In genomic region chr17:34384699-34385098, GRCm38 (mm10) we compare ENCODE assay signal across 30 mouse cellular contexts. TPM values are rescaled to one million over a fixed set of nuclear protein-coding genes. Genes with fewer than 3 reads are reported as not detected.
DNase-seq lines count a peak whose midpoint lies in the region; ATAC-seq lines count a peak whose summit lies in the region.
"Had no signal": no experiment of that assay in that cellular context is flagged by ENCODE, and none has a peak within 500 bp of the region (broad histone marks: within the 10 kb centered on the region; RNA-seq: fewer than 3 reads in every experiment).

No protein-coding gene starts in this region.

- 56% methylated on average over 3 of the region's 3 CpGs for WGBS in kidney, embryonic 15.5 days
- 67% methylated on average over 3 of the region's 3 CpGs for WGBS in kidney, embryonic 14.5 days

- H3K4me3 ChIP-seq in kidney, embryonic 15.5 days (replicated peaks) = no peak overlapping the region
- H3K4me3 ChIP-seq in kidney, embryonic 14.5 days (ENCODE audit: low read length) = no peak overlapping the region
- H3K4me3 ChIP-seq: embryonic facial prominence, embryonic 10.5 days; embryonic facial prominence, embryonic 12.5 days; forebrain, embryonic 13.5 days; forebrain, embryonic 15.5 days had no signal

- no peak overlapping the region for H3K9ac ChIP-seq in kidney, embryonic 15.5 days
- no peak overlapping the region for H3K9ac ChIP-seq in kidney, embryonic 14.5 days (ENCODE audit: low read depth, low read length)
- H3K9ac ChIP-seq: embryonic facial prominence, embryonic 12.5 days; forebrain, embryonic 13.5 days; forebrain, embryonic 15.5 days had no signal

- H3K36me3 ChIP-seq in kidney, embryonic 15.5 days = no peaks in the 10 kb centered on the region
- H3K36me3 ChIP-seq in kidney, embryonic 14.5 days (ENCODE audit: control insufficient read depth, insufficient read depth, low read length) = no peaks in the 10 kb centered on the region
- H3K36me3 ChIP-seq: embryonic facial prominence, embryonic 10.5 days; embryonic facial prominence, embryonic 12.5 days; forebrain, embryonic 15.5 days; G1E had no signal

- H3K4me2 ChIP-seq in kidney, embryonic 15.5 days = no peak overlapping the region
- no peak overlapping the region for H3K4me2 ChIP-seq in kidney, embryonic 14.5 days (replicated peaks; ENCODE audit: low read depth, low read length)
- H3K4me2 ChIP-seq: embryonic facial prominence, embryonic 12.5 days; forebrain, embryonic 13.5 days; forebrain, embryonic 15.5 days had no signal

- H3K27ac ChIP-seq in kidney, embryonic 15.5 days = no peak overlapping the region
- no peak overlapping the region for H3K27ac ChIP-seq in kidney, embryonic 14.5 days (ENCODE audit: low read depth, low read length)
- H3K27ac ChIP-seq: embryonic facial prominence, embryonic 10.5 days; embryonic facial prominence, embryonic 12.5 days; forebrain, embryonic 13.5 days; forebrain, embryonic 15.5 days had no signal

- H3K4me1 ChIP-seq in kidney, embryonic 15.5 days = no peaks in the 10 kb centered on the region
- H3K4me1 ChIP-seq in kidney, embryonic 14.5 days (ENCODE audit: control insufficient read depth, insufficient read depth, low read length) = no peaks in the 10 kb centered on the region
- H3K4me1 ChIP-seq: embryonic facial prominence, embryonic 10.5 days; embryonic facial prominence, embryonic 12.5 days; forebrain, embryonic 13.5 days; forebrain, embryonic 15.5 days had no signal

- no peaks in the 10 kb centered on the region for H3K27me3 ChIP-seq in kidney, embryonic 15.5 days
- no peaks in the 10 kb centered on the region for H3K27me3 ChIP-seq in kidney, embryonic 14.5 days (ENCODE audit: control insufficient read depth, insufficient read depth, low read length)
- H3K27me3 ChIP-seq: CH12.LX; embryonic facial prominence, embryonic 12.5 days; forebrain, embryonic 13.5 days; forebrain, embryonic 15.5 days had no signal

- peak; percentile 67 for ATAC-seq in frontal cortex, adult (ENCODE audit: low TSS enrichment)
- 0 out of 2 replicates have a peak, but pooled peaks have one; percentile 33 for ATAC-seq in kidney, embryonic 15.5 days (replicated peaks; ENCODE audit: low FRiP score)
- ATAC-seq in kidney, embryonic 14.5 days (ENCODE audit: low FRiP score, low TSS enrichment) = no peak
- ATAC-seq: activated CD4-positive, CD25-positive, alpha-beta regulatory T cell, adult 4 months; CD4-positive, CD25-positive, alpha-beta regulatory T cell, adult 4 months; forebrain, embryonic 13.5 days; forebrain, embryonic 15.5 days; Patski had no signal

- no peaks in the 10 kb centered on the region for H3K9me3 ChIP-seq in kidney, embryonic 15.5 days (replicated peaks)
- no peaks in the 10 kb centered on the region for H3K9me3 ChIP-seq in kidney, embryonic 14.5 days (ENCODE audit: control insufficient read depth, low read length)
- H3K9me3 ChIP-seq: embryonic facial prominence, embryonic 10.5 days; embryonic facial prominence, embryonic 12.5 days; forebrain, embryonic 13.5 days; forebrain, embryonic 15.5 days had no signal

- DNase-seq in frontal cortex, postnatal 36 days (ENCODE audit: low spot score in 2 of 2) = no peak
- peak; percentile 39 for DNase-seq in brain, adult 2 months (ENCODE audit: low read depth, low spot score)
- DNase-seq in testis, postnatal 10 days (ENCODE audit: low spot score) = peak; percentile 44
- no peak for DNase-seq in ovary, postnatal 10 days (ENCODE audit: low spot score)
- no peak for DNase-seq in cerebellum, adult 9-10 months
- DNase-seq: adrenal gland, adult 8-10 months; adrenal gland, postnatal 14 days; adrenal gland, postnatal 36 days; B cell, adult 2 months; cerebellum, adult 11 months; cerebellum, adult 18-20 months; cerebellum, adult 8-10 months; cerebellum, postnatal 10 days; cerebellum, postnatal 25 days had no signal

RNA-seq across cellular contexts. Expression of gene Btnl1, which starts 7.8 kb away (rescaled TPM):
- polyA plus RNA-seq in kidney, embryonic 15.5 days (2015; fragmentation: Nextera tagmentation; extraction: Ambion mirVana) = not detected in 2 replicates
- polyA plus RNA-seq in kidney, embryonic 14.5 days (2014; fragmentation: Nextera tagmentation; extraction: Ambion mirVana) = not detected in 2 replicates
- polyA plus RNA-seq: activated CD4-positive, CD25-positive, alpha-beta regulatory T cell, adult 4 months; brain, embryonic 14.5 days; CD4-positive, CD25-positive, alpha-beta regulatory T cell, adult 4 months; cortical plate, adult 2 months; embryonic facial prominence, embryonic 10.5 days; embryonic facial prominence, embryonic 12.5 days; embryonic facial prominence, embryonic 14.5 days; forebrain, embryonic 11.5 days; forebrain, embryonic 13.5 days; forebrain, embryonic 15.5 days; G1E; Patski had no signal

RNA-seq across cellular contexts. Expression of gene BC051142, which starts 13.9 kb away (rescaled TPM):
- 0.32 and 0.77 TPM in 2 replicates for polyA plus RNA-seq in kidney, embryonic 15.5 days (2015; fragmentation: Nextera tagmentation; extraction: Ambion mirVana)
- polyA plus RNA-seq in kidney, embryonic 14.5 days (2014; fragmentation: Nextera tagmentation; extraction: Ambion mirVana) = 0.74 and 1.9 TPM in 2 replicates
- polyA plus RNA-seq: G1E, Patski had no signal

RNA-seq across cellular contexts. Expression of gene Btnl2, which starts 30.1 kb away (rescaled TPM):
- polyA plus RNA-seq in kidney, embryonic 15.5 days (2015; fragmentation: Nextera tagmentation; extraction: Ambion mirVana) = 0.08 and 0.16 TPM in 2 replicates
- polyA plus RNA-seq in kidney, embryonic 14.5 days (2014; fragmentation: Nextera tagmentation; extraction: Ambion mirVana) = 0.14 TPM in 1 of 2 replicates, not detected in the other
- polyA plus RNA-seq: cortical plate, adult 2 months; embryonic facial prominence, embryonic 10.5 days; embryonic facial prominence, embryonic 12.5 days; embryonic facial prominence, embryonic 14.5 days; forebrain, embryonic 11.5 days; forebrain, embryonic 13.5 days; G1E; Patski had no signal

RNA-seq across cellular contexts. Expression of gene H2-Eb2, which starts 59.2 kb away (rescaled TPM):
- polyA plus RNA-seq in kidney, embryonic 15.5 days (2015; fragmentation: Nextera tagmentation; extraction: Ambion mirVana) = not detected in 2 replicates
- polyA plus RNA-seq in kidney, embryonic 14.5 days (2014; fragmentation: Nextera tagmentation; extraction: Ambion mirVana) = 0.09 TPM in 1 of 2 replicates, not detected in the other
- polyA plus RNA-seq: cortical plate, adult 2 months; embryonic facial prominence, embryonic 10.5 days; embryonic facial prominence, embryonic 12.5 days; embryonic facial prominence, embryonic 14.5 days; forebrain, embryonic 11.5 days; forebrain, embryonic 13.5 days; G1E; Patski had no signal

Comparison
In these comparisons a context has a peak if more than half of its experiments do, and no peak if none do; other contexts are left out.
1. DNase-seq: peak in brain, adult 2 months (single experiment) and testis, postnatal 10 days (single experiment); none in frontal cortex, postnatal 36 days (0 of 2), ovary, postnatal 10 days (single experiment) and cerebellum, adult 9-10 months (single experiment).